In the genomic region with DNA sequence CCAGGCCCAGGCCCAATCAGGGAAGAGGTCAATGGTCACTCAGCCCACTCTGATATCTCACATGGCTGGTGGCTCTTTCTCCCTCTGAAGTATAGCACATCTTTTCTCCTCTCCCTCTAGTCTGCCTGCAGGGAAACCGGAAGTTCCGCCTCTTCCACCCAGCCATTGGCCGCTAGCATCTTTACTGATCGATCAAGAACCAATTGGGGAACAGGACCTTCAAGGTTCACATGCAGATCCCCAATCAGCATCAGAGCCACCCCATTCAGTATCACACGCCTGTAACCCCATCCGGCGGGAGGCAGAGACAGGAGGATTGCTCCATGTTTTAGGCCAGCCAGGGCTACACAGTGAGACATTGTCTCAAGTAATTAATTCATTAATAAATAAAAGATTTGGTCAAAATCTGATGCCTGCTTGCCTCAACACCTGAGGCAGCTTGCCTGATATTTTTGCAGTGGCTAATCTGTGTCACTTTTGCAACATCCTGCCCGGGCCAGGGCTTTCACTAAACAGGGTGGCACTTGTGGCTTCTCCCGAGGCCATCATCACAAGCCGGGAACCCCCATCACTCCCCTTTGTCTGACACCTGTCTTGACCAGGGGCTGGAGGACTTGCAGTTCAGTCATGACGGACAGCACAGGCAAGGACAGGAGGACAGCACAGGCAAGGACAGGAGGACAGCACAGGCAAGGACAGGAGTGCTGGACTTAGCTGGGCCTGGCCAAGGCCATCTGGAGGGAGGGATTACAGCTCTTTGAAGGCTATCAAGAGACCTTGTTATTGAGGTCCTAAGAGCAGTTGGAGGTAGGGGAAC, we compare ENCODE assay signal across 15 mouse cellular contexts. TPM values are rescaled to one million over a fixed set of nuclear protein-coding genes. Genes with fewer than 3 reads are reported as not detected.
A peak's percentile ranks its signal among the peaks of the same experiment; 100 is the strongest.
DNase-seq lines count a peak whose midpoint lies in the region; ATAC-seq and TF ChIP-seq lines count a peak whose summit lies in the region.
"Had no signal": no experiment of that assay in that cellular context is flagged by ENCODE, and none has a peak within 500 bp of the region (broad histone marks: within the 10 kb centered on the region; RNA-seq: fewer than 3 reads in every experiment).

No protein-coding gene starts in this region.

- no peak for TF ChIP-seq RAD21 in CH12.LX (IDR thresholded peaks at IDR 0.05; ENCODE audit: low read depth, low read length)

- 70% methylated on average over 11 of the region's 11 CpGs for WGBS in liver, embryonic 12.5 days (ENCODE audit: insufficient replicate concordance)
- WGBS in liver, embryonic 14.5 days (ENCODE audit: insufficient replicate concordance): 64% methylated on average over 11 of the region's 11 CpGs

- peak; percentile 29 for DNase-seq in liver
- peak; percentile 94 for DNase-seq in CH12.LX (ENCODE audit: extremely low read depth)
- DNase-seq in WW6 (ENCODE audit: low read depth, low spot score): peak; percentile 76
- no peak for DNase-seq in liver, embryonic 14.5 days (ENCODE audit: low read depth in 3 of 3, low spot score in 3 of 3)
- no peak for DNase-seq in urinary bladder, postnatal 25 days (ENCODE audit: low spot score)
- DNase-seq in kidney, adult 9 months: no peak
- DNase-seq: cerebellum, adult 9-10 months; kidney, postnatal 10 days; lung, postnatal 4 days; right cerebral cortex, postnatal 14 days had no signal

- H3K79me2 ChIP-seq in CH12.LX (replicated peaks; ENCODE audit: control insufficient read depth, extremely low read depth, insufficient read depth, poor library complexity, severe bottlenecking): peaks cover 8% of the 10 kb centered on the region

- no peak overlapping the region for H3K4me3 ChIP-seq in liver, embryonic 12.5 days
- H3K4me3 ChIP-seq in CH12.LX (replicated peaks in 1 of 3; ENCODE audit: low read depth in 2 of 3, low read length in 2 of 3, poor library complexity in 1 of 3): peak overlapping the region in 2 of 3 experiments; percentile 7 to 54
- H3K4me3 ChIP-seq in liver, embryonic 14.5 days (ENCODE audit: insufficient read depth in 1 of 2, low read depth in 2 of 2, low read length in 2 of 2): no peak overlapping the region
- H3K4me3 ChIP-seq: erythroblast, embryonic 14.5 days; limb, embryonic 10.5 days; stomach, embryonic 15.5 days had no signal

- TF ChIP-seq CTCF in CH12.LX (conservative IDR thresholded peaks at IDR 0.05 in 1 of 2, IDR thresholded peaks at IDR 0.05 in 1 of 2; ENCODE audit: low read depth in 2 of 2, low read length in 2 of 2): no peak
- no peak for TF ChIP-seq CTCF in liver, embryonic 14.5 days (IDR thresholded peaks at IDR 0.05; ENCODE audit: low read depth)

- H3K36me3 ChIP-seq in liver, embryonic 12.5 days: 0 out of 2 replicates have a peak, but pooled peaks cover 3% of the 10 kb centered on the region
- H3K36me3 ChIP-seq in CH12.LX (replicated peaks in 1 of 2; ENCODE audit: control insufficient read depth in 1 of 2, insufficient read depth in 1 of 2, low read length in 1 of 2): peaks cover 62 to 80% of the 10 kb centered on the region in 2 experiments
- H3K36me3 ChIP-seq in liver, embryonic 14.5 days (replicated peaks; ENCODE audit: control insufficient read depth, insufficient read depth, low read depth): no peaks in the 10 kb centered on the region
- H3K36me3 ChIP-seq: stomach, embryonic 15.5 days had no signal

- H3K27me3 ChIP-seq in liver, embryonic 12.5 days (replicated peaks): peaks cover 12% of the 10 kb centered on the region
- H3K27me3 ChIP-seq in CH12.LX (replicated peaks): no peaks in the 10 kb centered on the region
- no peaks in the 10 kb centered on the region for H3K27me3 ChIP-seq in liver, embryonic 14.5 days (ENCODE audit: control insufficient read depth, insufficient read depth, low read length)
- H3K27me3 ChIP-seq: stomach, embryonic 15.5 days had no signal

- no peak overlapping the region for H3K4me2 ChIP-seq in liver, embryonic 12.5 days
- no peak overlapping the region for H3K4me2 ChIP-seq in CH12.LX (ENCODE audit: insufficient read depth, low read depth, poor library complexity, severe bottlenecking)
- no peak overlapping the region for H3K4me2 ChIP-seq in liver, embryonic 14.5 days (ENCODE audit: low read depth)
- H3K4me2 ChIP-seq: stomach, embryonic 15.5 days had no signal

- no peak for ATAC-seq in liver, embryonic 12.5 days
- peak; percentile 28; the same call in 1 of the 2 replicates for ATAC-seq in liver, embryonic 14.5 days (ENCODE audit: insufficient read depth)
- ATAC-seq: hindbrain, embryonic 16.5 days had no signal

- in situ Hi-C loops in CH12.LX (cut with MboI; ENCODE audit: low pct_ligation_motif_present, low pct_unique_long_range_greater_than_20kb, low sequenced_read_pairs): no loop called here

- dilution Hi-C loops in CH12.LX (cut with MboI; ENCODE audit: extremely low pct_ligation_motif_present, extremely low pct_unique_long_range_greater_than_20kb, low sequenced_read_pairs): no loop called here

- H3K9ac ChIP-seq in liver, embryonic 12.5 days: no peak overlapping the region
- no peak overlapping the region for H3K9ac ChIP-seq in CH12.LX (ENCODE audit: insufficient read depth, low read depth)
- H3K9ac ChIP-seq in liver, embryonic 14.5 days (replicated peaks): no peak overlapping the region
- H3K9ac ChIP-seq: stomach, embryonic 15.5 days had no signal

- no peak for TF ChIP-seq EP300 in CH12.LX (IDR thresholded peaks at IDR 0.05; ENCODE audit: low read length)
- TF ChIP-seq EP300 in liver, embryonic 14.5 days (IDR thresholded peaks at IDR 0.05; ENCODE audit: low read depth): no peak

- no peaks in the 10 kb centered on the region for H3K9me3 ChIP-seq in liver, embryonic 12.5 days (replicated peaks)
- H3K9me3 ChIP-seq in CH12.LX (replicated peaks; ENCODE audit: low read length): no peaks in the 10 kb centered on the region
- no peaks in the 10 kb centered on the region for H3K9me3 ChIP-seq in liver, embryonic 14.5 days (ENCODE audit: control insufficient read depth, low read length)
- H3K9me3 ChIP-seq: limb, embryonic 10.5 days; stomach, embryonic 15.5 days had no signal

- H3K27ac ChIP-seq in liver, embryonic 12.5 days: no peak overlapping the region
- no peak overlapping the region for H3K27ac ChIP-seq in CH12.LX (ENCODE audit: insufficient read depth, low read depth)
- no peak overlapping the region for H3K27ac ChIP-seq in liver, embryonic 14.5 days
- H3K27ac ChIP-seq: limb, embryonic 10.5 days; stomach, embryonic 15.5 days had no signal

- no peaks in the 10 kb centered on the region for H3K4me1 ChIP-seq in liver, embryonic 12.5 days
- peaks cover 5 to 44% of the 10 kb centered on the region in 2 experiments for H3K4me1 ChIP-seq in CH12.LX (ENCODE audit: control insufficient read depth in 1 of 2, insufficient read depth in 2 of 2)
- H3K4me1 ChIP-seq in liver, embryonic 14.5 days (replicated peaks; ENCODE audit: control insufficient read depth in 2 of 2, insufficient read depth in 2 of 2, low read length in 1 of 2): no peaks in the 10 kb centered on the region
- H3K4me1 ChIP-seq: limb, embryonic 10.5 days; stomach, embryonic 15.5 days had no signal

- TF ChIP-seq POLR2A in CH12.LX (IDR thresholded peaks at IDR 0.05; ENCODE audit: low read depth, low read length): no peak; the same call in 1 of the 2 replicates

TF ChIP-seq in CH12.LX, 34 proteins besides CTCF, POLR2A, EP300 and RAD21:
- TF ChIP-seq ETS1 (conservative IDR thresholded peaks at IDR 0.05; ENCODE audit: low read depth, low read length): no peak
- no peak for TF ChIP-seq MEF2A (IDR thresholded peaks at IDR 0.05; ENCODE audit: borderline replicate concordance, low read depth, low read length)
- TF ChIP-seq KAT2A (IDR thresholded peaks at IDR 0.05; ENCODE audit: insufficient replicate concordance, low read length): no peak
- TF ChIP-seq MXI1 (IDR thresholded peaks at IDR 0.05; ENCODE audit: low read depth, low read length): 0 out of 2 replicates have a peak, but pooled peaks have one; percentile 24
- TF ChIP-seq ELF1 (IDR thresholded peaks at IDR 0.05; ENCODE audit: low read depth, low read length): peak; percentile 47
- peak; percentile 43; the same call in 1 of the 2 replicates for TF ChIP-seq ZMIZ1 (IDR thresholded peaks at IDR 0.05; ENCODE audit: low read depth, low read length)
- 0 out of 2 replicates have a peak, but pooled peaks have one; percentile 23 for TF ChIP-seq TCF12 (IDR thresholded peaks at IDR 0.05; ENCODE audit: low read depth, low read length)
- TF ChIP-seq BHLHE40 (IDR thresholded peaks at IDR 0.05; ENCODE audit: low read depth, low read length): no peak

RNA-seq across cellular contexts. Expression of a gene that starts 7.6 kb away (rescaled TPM):
- polyA plus RNA-seq in liver, embryonic 12.5 days (2016; fragmentation: Nextera tagmentation; extraction: Ambion mirVana): 2.3 and 3.4 TPM in 2 replicates
- total RNA-seq in CH12.LX (2012; rRNA removed) (15.2 and 19.6 TPM in 2 replicates), CH12.LX (2014; rRNA removed) (16.0 and 17.0 TPM in 2 replicates)
- 13.2 and 16.1 TPM in 2 replicates for polyA plus RNA-seq in CH12.LX (2012; ENCODE audit: insufficient read length, low read depth)
- polyA plus RNA-seq in liver, embryonic 14.5 days (2012; rRNA removed): 0.67 and 1.1 TPM in 2 replicates
- polyA plus RNA-seq in liver, embryonic 14.5 days (2014; fragmentation: Nextera tagmentation; extraction: Ambion mirVana): 1.2 and 1.9 TPM in 2 replicates

RNA-seq across cellular contexts. Expression of a gene that starts 40.7 kb away (rescaled TPM):
- 3.4 and 3.7 TPM in 2 replicates for polyA plus RNA-seq in liver, embryonic 12.5 days (2016; fragmentation: Nextera tagmentation; extraction: Ambion mirVana)
- 0.08 TPM in 1 of 2 replicates, not detected in the other for total RNA-seq in CH12.LX (2012; rRNA removed)
- 0.08 TPM in 1 of 2 replicates, not detected in the other for total RNA-seq in CH12.LX (2014; rRNA removed)
- polyA plus RNA-seq in CH12.LX (2012; ENCODE audit: insufficient read length, low read depth): 0.09 and 0.10 TPM in 2 replicates
- polyA plus RNA-seq in liver, embryonic 14.5 days (2012; rRNA removed): 2.0 and 2.6 TPM in 2 replicates
- 1.5 and 1.9 TPM in 2 replicates for polyA plus RNA-seq in liver, embryonic 14.5 days (2014; fragmentation: Nextera tagmentation; extraction: Ambion mirVana)

RNA-seq across cellular contexts. Expression of a gene that starts 53.8 kb away (rescaled TPM):
- polyA plus RNA-seq in liver, embryonic 12.5 days (2016; fragmentation: Nextera tagmentation; extraction: Ambion mirVana): 20.3 and 20.7 TPM in 2 replicates
- 16.5 and 17.0 TPM in 2 replicates for total RNA-seq in CH12.LX (2012; rRNA removed)
- total RNA-seq in CH12.LX (2014; rRNA removed): 14.3 TPM in 2 replicates
- polyA plus RNA-seq in CH12.LX (2012; ENCODE audit: insufficient read length, low read depth): 19.7 and 21.2 TPM in 2 replicates
- polyA plus RNA-seq in liver, embryonic 14.5 days (2012; rRNA removed): 9.2 and 10.9 TPM in 2 replicates
- polyA plus RNA-seq in liver, embryonic 14.5 days (2014; fragmentation: Nextera tagmentation; extraction: Ambion mirVana): 7.2 and 8.6 TPM in 2 replicates

RNA-seq across cellular contexts. Expression of a gene that starts 56.9 kb away (rescaled TPM):
- polyA plus RNA-seq in liver, embryonic 12.5 days (2016; fragmentation: Nextera tagmentation; extraction: Ambion mirVana): 0.35 and 0.37 TPM in 2 replicates
- 0.08 TPM in 1 of 2 replicates, not detected in the other for total RNA-seq in CH12.LX (2012; rRNA removed)
- not detected in 2 replicates for total RNA-seq in CH12.LX (2014; rRNA removed)
- polyA plus RNA-seq in CH12.LX (2012; ENCODE audit: insufficient read length, low read depth): 0.85 and 1.2 TPM in 2 replicates
- polyA plus RNA-seq in liver, embryonic 14.5 days (2012; rRNA removed): 0.02 and 0.03 TPM in 2 replicates
- polyA plus RNA-seq in liver, embryonic 14.5 days (2014; fragmentation: Nextera tagmentation; extraction: Ambion mirVana): 0.13 and 0.15 TPM in 2 replicates
- polyA plus RNA-seq: erythroblast, embryonic 14.5 days had no signal

Comparison
In these comparisons a context has a peak if more than half of its experiments do, and no peak if none do; other contexts are left out.
1. DNase-seq: peak in liver (single experiment), CH12.LX (single experiment) and WW6 (single experiment); none in liver, embryonic 14.5 days (0 of 3), urinary bladder, postnatal 25 days (single experiment) and kidney, adult 9 months (single experiment).
2. H3K4me3 ChIP-seq: peak in CH12.LX (2 of 3); none in liver, embryonic 12.5 days (single experiment) and liver, embryonic 14.5 days (0 of 2).